Mouse (Mus musculus): ENCODE data around the gene Atxn7l2. TPM values are rescaled to one million over a fixed set of nuclear protein-coding genes. Genes with fewer than 3 reads are reported as not detected.

Gene Atxn7l2
- polyA plus RNA-seq, 2 experiments: 1.7 to 2.2 TPM

- DNase-seq (ENCODE audit: low read depth in 3 of 3, low spot score in 3 of 3) (no peak), ATAC-seq (ENCODE audit: insufficient read depth) (no peak)
- Histone ChIP-seq H3K27ac (no peak overlapping the region), H3K27me3 (ENCODE audit: control insufficient read depth, insufficient read depth, low read length) (no peaks in the 10 kb centered on the region), H3K4me2 (ENCODE audit: low read depth) (no peak overlapping the region), H3K4me3 (ENCODE audit: insufficient read depth in 1 of 2, low read depth in 2 of 2, low read length in 2 of 2) (no peak overlapping the region), H3K36me3 (replicated peaks; ENCODE audit: control insufficient read depth, insufficient read depth, low read depth) (no peaks in the 10 kb centered on the region), H3K4me1 (replicated peaks; ENCODE audit: control insufficient read depth in 2 of 2, insufficient read depth in 2 of 2, low read length in 1 of 2) (peaks cover 6 to 15% of the 10 kb centered on the region in 2 experiments), H3K9me3 (ENCODE audit: control insufficient read depth, low read length) (no peaks in the 10 kb centered on the region), H3K9ac (replicated peaks) (no peak overlapping the region)
- WGBS (ENCODE audit: insufficient replicate concordance): 59% methylated on average over 4 of the region's 4 CpGs
- TF ChIP-seq EP300 (IDR thresholded peaks at IDR 0.05; ENCODE audit: low read depth) (no peak), CTCF (IDR thresholded peaks at IDR 0.05; ENCODE audit: low read depth) (no peak)
Measured at GRCm38 (mm10) chr3:108195287-108195686, 15.4 kb downstream of the Atxn7l2 start.

- no peak overlapping the region for H3K27ac ChIP-seq
- no peak overlapping the region for H3K4me2 ChIP-seq (ENCODE audit: low read depth)
- H3K27me3 ChIP-seq (ENCODE audit: control insufficient read depth, insufficient read depth, low read length): no peaks in the 10 kb centered on the region; the same call in 1 of the 2 replicates
- no peak for TF ChIP-seq EP300 (IDR thresholded peaks at IDR 0.05; ENCODE audit: low read depth)
- no peak for TF ChIP-seq CTCF (IDR thresholded peaks at IDR 0.05; ENCODE audit: low read depth)
- H3K4me1 ChIP-seq (replicated peaks; ENCODE audit: control insufficient read depth in 2 of 2, insufficient read depth in 2 of 2, low read length in 1 of 2): peaks cover 0 to 7% of the 10 kb centered on the region in 2 experiments; a peak in 2 of 4 replicates
- H3K4me3 ChIP-seq (ENCODE audit: insufficient read depth in 1 of 2, low read depth in 2 of 2, low read length in 2 of 2): no peak overlapping the region
- H3K36me3 ChIP-seq (replicated peaks; ENCODE audit: control insufficient read depth, insufficient read depth, low read depth): no peaks in the 10 kb centered on the region
- ATAC-seq (ENCODE audit: insufficient read depth) (no peak), DNase-seq (ENCODE audit: low read depth in 3 of 3, low spot score in 3 of 3) (no peak)
- WGBS (ENCODE audit: insufficient replicate concordance): 63% methylated on average over 4 of the region's 4 CpGs
- no peaks in the 10 kb centered on the region for H3K9me3 ChIP-seq (ENCODE audit: control insufficient read depth, low read length)
- H3K9ac ChIP-seq (replicated peaks): no peak overlapping the region
Measured at GRCm38 (mm10) chr3:108193686-108194085, 17.0 kb downstream of the Atxn7l2 start.

- DNase-seq (ENCODE audit: low read depth in 3 of 3, low spot score in 3 of 3) (no peak), ATAC-seq (ENCODE audit: insufficient read depth) (no peak)
- Histone ChIP-seq H3K27ac (no peak overlapping the region), H3K4me3 (ENCODE audit: insufficient read depth in 1 of 2, low read depth in 2 of 2, low read length in 2 of 2) (no peak overlapping the region), H3K9me3 (ENCODE audit: control insufficient read depth, low read length) (no peaks in the 10 kb centered on the region), H3K36me3 (replicated peaks; ENCODE audit: control insufficient read depth, insufficient read depth, low read depth) (no peaks in the 10 kb centered on the region), H3K4me2 (ENCODE audit: low read depth) (no peak overlapping the region), H3K9ac (replicated peaks) (no peak overlapping the region), H3K4me1 (replicated peaks; ENCODE audit: control insufficient read depth in 2 of 2, insufficient read depth in 2 of 2, low read length in 1 of 2) (peaks cover 0 to 2% of the 10 kb centered on the region in 2 experiments; a peak in 2 of 4 replicates), H3K27me3 (ENCODE audit: control insufficient read depth, insufficient read depth, low read length) (peaks cover 30% of the 10 kb centered on the region)
- WGBS (ENCODE audit: insufficient replicate concordance): 35% methylated on average over 5 of the region's 5 CpGs
- TF ChIP-seq EP300 (IDR thresholded peaks at IDR 0.05; ENCODE audit: low read depth) (no peak), CTCF (IDR thresholded peaks at IDR 0.05; ENCODE audit: low read depth) (no peak)
Measured at GRCm38 (mm10) chr3:108189897-108190296, 20.8 kb downstream of the Atxn7l2 start.

GRCm38 (mm10) chr3:108188716-108189490 is 21.8 kb downstream of the Atxn7l2 start:
- Histone ChIP-seq H3K4me1 (replicated peaks; ENCODE audit: control insufficient read depth in 2 of 2, insufficient read depth in 2 of 2, low read length in 1 of 2) (peaks cover 0 to 2% of the 10 kb centered on the region in 2 experiments; a peak in 2 of 4 replicates), H3K4me2 (ENCODE audit: low read depth) (no peak overlapping the region), H3K36me3 (replicated peaks; ENCODE audit: control insufficient read depth, insufficient read depth, low read depth) (no peaks in the 10 kb centered on the region), H3K9me3 (ENCODE audit: control insufficient read depth, low read length) (no peaks in the 10 kb centered on the region), H3K9ac (replicated peaks) (no peak overlapping the region), H3K4me3 (ENCODE audit: insufficient read depth in 1 of 2, low read depth in 2 of 2, low read length in 2 of 2) (no peak overlapping the region), H3K27ac (no peak overlapping the region), H3K27me3 (ENCODE audit: control insufficient read depth, insufficient read depth, low read length) (peaks cover 34% of the 10 kb centered on the region)
- DNase-seq (ENCODE audit: low read depth in 3 of 3, low spot score in 3 of 3) (no peak), ATAC-seq (ENCODE audit: insufficient read depth) (no peak)
- WGBS (ENCODE audit: insufficient replicate concordance): 61% methylated on average over 9 of the region's 9 CpGs
- TF ChIP-seq EP300 (IDR thresholded peaks at IDR 0.05; ENCODE audit: low read depth) (no peak), CTCF (IDR thresholded peaks at IDR 0.05; ENCODE audit: low read depth) (no peak)

- TF ChIP-seq EP300 (IDR thresholded peaks at IDR 0.05; ENCODE audit: low read depth): no peak
- peaks cover 34% of the 10 kb centered on the region for H3K27me3 ChIP-seq (ENCODE audit: control insufficient read depth, insufficient read depth, low read length)
- no peak overlapping the region for H3K4me2 ChIP-seq (ENCODE audit: low read depth)
- no peak overlapping the region for H3K27ac ChIP-seq
- H3K9me3 ChIP-seq (ENCODE audit: control insufficient read depth, low read length): no peaks in the 10 kb centered on the region
- H3K4me1 ChIP-seq (replicated peaks; ENCODE audit: control insufficient read depth in 2 of 2, insufficient read depth in 2 of 2, low read length in 1 of 2): peaks cover 0 to 2% of the 10 kb centered on the region in 2 experiments; a peak in 1 of 4 replicates
- no peaks in the 10 kb centered on the region for H3K36me3 ChIP-seq (replicated peaks; ENCODE audit: control insufficient read depth, insufficient read depth, low read depth)
- no peak overlapping the region for H3K4me3 ChIP-seq (ENCODE audit: insufficient read depth in 1 of 2, low read depth in 2 of 2, low read length in 2 of 2)
- WGBS (ENCODE audit: insufficient replicate concordance): 43% methylated on average over 20 of the region's 20 CpGs
- DNase-seq (ENCODE audit: low read depth in 3 of 3, low spot score in 3 of 3) (no peak), ATAC-seq (ENCODE audit: insufficient read depth) (no peak)
- no peak overlapping the region for H3K9ac ChIP-seq (replicated peaks)
Measured at GRCm38 (mm10) chr3:108187111-108187795, 23.5 kb downstream of the Atxn7l2 start.

Measured in liver, embryonic 14.5 days (tissue).